Comparison of ENCODE assay signal across 25 mouse cellular contexts in the genomic region with DNA sequence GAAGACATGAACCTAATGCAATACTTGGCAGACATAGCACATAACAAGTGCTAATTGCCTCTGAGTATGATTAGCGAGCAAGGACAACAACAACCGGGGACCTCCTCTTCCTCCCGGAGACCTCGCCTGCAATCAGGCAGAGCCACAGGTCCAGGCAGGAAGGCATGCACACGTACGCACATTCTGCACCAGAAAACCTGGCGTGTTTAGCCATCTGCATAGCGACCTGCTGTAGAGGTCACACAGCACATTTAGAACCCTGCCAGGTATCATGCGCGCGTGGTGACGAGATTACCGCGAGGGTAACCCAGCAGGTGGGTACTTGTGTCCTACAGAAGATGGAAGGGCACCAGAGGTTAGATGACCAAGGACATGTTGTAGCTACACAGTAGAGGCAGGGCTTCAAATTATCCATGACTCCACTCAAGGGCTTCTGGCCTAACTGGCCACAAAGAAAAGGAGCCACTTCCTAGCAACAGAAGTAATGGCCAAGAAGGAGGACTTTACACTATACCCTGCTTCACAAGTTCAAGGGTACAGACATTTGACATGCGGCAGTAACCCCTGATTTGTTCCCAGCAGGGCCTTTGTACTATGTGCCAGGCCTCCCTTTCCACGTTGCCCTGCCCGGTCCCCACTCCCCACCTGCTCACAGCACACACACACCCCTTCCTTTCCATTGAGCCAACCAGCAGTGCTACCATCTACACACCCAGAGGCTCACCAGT. TPM values are rescaled to one million over a fixed set of nuclear protein-coding genes. Genes with fewer than 3 reads are reported as not detected.
DNase-seq lines count a peak whose midpoint lies in the region; ATAC-seq and TF ChIP-seq lines count a peak whose summit lies in the region.
"Had no signal": no experiment of that assay in that cellular context is flagged by ENCODE, and none has a peak within 500 bp of the region (broad histone marks: within the 10 kb centered on the region; RNA-seq: fewer than 3 reads in every experiment).

No protein-coding gene starts in this region.

- peak; percentile 39 to 48 for DNase-seq in heart, adult 2 months
- DNase-seq in heart, postnatal 25 days (ENCODE audit: low spot score): no peak
- DNase-seq in hindbrain, postnatal 0 days (ENCODE audit: low spot score): no peak
- DNase-seq in midbrain, embryonic 11.5 days (ENCODE audit: low spot score, missing footprints): peak; percentile 64
- DNase-seq in left cerebral cortex, postnatal 25 days (ENCODE audit: low spot score in 2 of 2): no peak
- DNase-seq: cerebellum, adult 11 months; cerebellum, adult 9-10 months; cerebellum, postnatal 36 days; kidney, adult 8-10 months; liver, embryonic 13.5 days; lung, adult 18-20 months; lung, postnatal 4 days; thymus, postnatal 4 days had no signal

- no peaks in the 10 kb centered on the region for H3K36me3 ChIP-seq in heart, adult 2 months (ENCODE audit: control insufficient read depth, insufficient read depth, low read length)
- no peaks in the 10 kb centered on the region for H3K36me3 ChIP-seq in hindbrain, postnatal 0 days (ENCODE audit: insufficient read depth, low read length)
- H3K36me3 ChIP-seq in hindbrain, embryonic 13.5 days: no peaks in the 10 kb centered on the region
- H3K36me3 ChIP-seq in midbrain, embryonic 11.5 days (ENCODE audit: control insufficient read depth, insufficient read depth, low read length): no peaks in the 10 kb centered on the region
- no peaks in the 10 kb centered on the region for H3K36me3 ChIP-seq in midbrain, embryonic 16.5 days (ENCODE audit: control insufficient read depth, insufficient read depth, low read length)
- H3K36me3 ChIP-seq: hindbrain, embryonic 12.5 days; liver, embryonic 13.5 days; midbrain, embryonic 13.5 days had no signal

- peak overlapping the region; percentile 38 for H3K27ac ChIP-seq in heart, adult 2 months
- H3K27ac ChIP-seq in hindbrain, postnatal 0 days: no peak overlapping the region
- H3K27ac ChIP-seq in hindbrain, embryonic 13.5 days: no peak overlapping the region
- H3K27ac ChIP-seq in midbrain, embryonic 11.5 days (ENCODE audit: low read depth, low read length): no peak overlapping the region
- H3K27ac ChIP-seq in midbrain, embryonic 16.5 days (ENCODE audit: low read length): no peak overlapping the region
- H3K27ac ChIP-seq: forebrain, embryonic 13.5 days; hindbrain, embryonic 12.5 days; layer of hippocampus, adult 2 months; limb, embryonic 13.5 days; liver, embryonic 13.5 days; midbrain, embryonic 13.5 days had no signal

- 0 out of 2 replicates have a peak, but pooled peaks have one; percentile 28 for TF ChIP-seq EP300 in heart, adult 2 months (IDR thresholded peaks at IDR 0.05; ENCODE audit: insufficient read depth, low read depth, low read length)

- no peak overlapping the region for H3K9ac ChIP-seq in heart, adult 2 months (ENCODE audit: low read depth, low read length)
- H3K9ac ChIP-seq in hindbrain, postnatal 0 days (replicated peaks; ENCODE audit: low read length): no peak overlapping the region
- no peak overlapping the region for H3K9ac ChIP-seq in hindbrain, embryonic 13.5 days
- H3K9ac ChIP-seq in midbrain, embryonic 11.5 days (ENCODE audit: low read length): no peak overlapping the region
- no peak overlapping the region for H3K9ac ChIP-seq in midbrain, embryonic 16.5 days (ENCODE audit: low read depth, low read length)
- H3K9ac ChIP-seq: forebrain, embryonic 13.5 days; hindbrain, embryonic 12.5 days; limb, embryonic 13.5 days; liver, embryonic 13.5 days; midbrain, embryonic 13.5 days had no signal

- no peak overlapping the region for H3K4me3 ChIP-seq in heart, adult 2 months
- no peak overlapping the region for H3K4me3 ChIP-seq in hindbrain, postnatal 0 days (ENCODE audit: low read length)
- H3K4me3 ChIP-seq in hindbrain, embryonic 13.5 days: no peak overlapping the region
- no peak overlapping the region for H3K4me3 ChIP-seq in midbrain, embryonic 11.5 days (ENCODE audit: low read depth, low read length)
- no peak overlapping the region for H3K4me3 ChIP-seq in midbrain, embryonic 16.5 days (ENCODE audit: low read depth, low read length)
- H3K4me3 ChIP-seq: forebrain, embryonic 13.5 days; hindbrain, embryonic 12.5 days; layer of hippocampus, adult 2 months; left cerebral cortex, adult 2 months; limb, embryonic 13.5 days; liver, embryonic 13.5 days; megakaryocyte, embryonic 14.5 days; midbrain, embryonic 13.5 days had no signal

- ATAC-seq in hindbrain, postnatal 0 days: peak; percentile 14; the same call in 1 of the 2 replicates
- no peak for ATAC-seq in hindbrain, embryonic 13.5 days (ENCODE audit: low FRiP score)
- no peak for ATAC-seq in midbrain, embryonic 11.5 days (ENCODE audit: low FRiP score)
- ATAC-seq in midbrain, embryonic 16.5 days: no peak
- ATAC-seq: forebrain, embryonic 13.5 days; lung, postnatal 0 days; midbrain, embryonic 13.5 days had no signal

- H3K27me3 ChIP-seq in heart, adult 2 months (ENCODE audit: control insufficient read depth, insufficient read depth, low read length): no peaks in the 10 kb centered on the region
- no peaks in the 10 kb centered on the region for H3K27me3 ChIP-seq in hindbrain, postnatal 0 days (ENCODE audit: insufficient read depth, low read length)
- H3K27me3 ChIP-seq in hindbrain, embryonic 13.5 days: no peaks in the 10 kb centered on the region
- no peaks in the 10 kb centered on the region for H3K27me3 ChIP-seq in midbrain, embryonic 11.5 days (ENCODE audit: control insufficient read depth, insufficient read depth, low read length)
- no peaks in the 10 kb centered on the region for H3K27me3 ChIP-seq in midbrain, embryonic 16.5 days (ENCODE audit: control insufficient read depth, insufficient read depth, low read depth, low read length)
- H3K27me3 ChIP-seq: forebrain, embryonic 13.5 days; hindbrain, embryonic 12.5 days; limb, embryonic 13.5 days; liver, embryonic 13.5 days; megakaryocyte, embryonic 14.5 days; midbrain, embryonic 13.5 days had no signal

- TF ChIP-seq CTCF in heart, adult 2 months (IDR thresholded peaks at IDR 0.05): no peak
- TF ChIP-seq CTCF in hindbrain, postnatal 0 days (IDR thresholded peaks at IDR 0.05; ENCODE audit: low read depth): no peak

- no peak overlapping the region for H3K4me2 ChIP-seq in hindbrain, postnatal 0 days (ENCODE audit: low read depth, low read length)
- H3K4me2 ChIP-seq in hindbrain, embryonic 13.5 days: no peak overlapping the region
- no peak overlapping the region for H3K4me2 ChIP-seq in midbrain, embryonic 11.5 days
- no peak overlapping the region for H3K4me2 ChIP-seq in midbrain, embryonic 16.5 days (ENCODE audit: low read length)
- H3K4me2 ChIP-seq: forebrain, embryonic 13.5 days; hindbrain, embryonic 12.5 days; limb, embryonic 13.5 days; liver, embryonic 13.5 days; midbrain, embryonic 13.5 days had no signal

- H3K4me1 ChIP-seq in heart, adult 2 months (ENCODE audit: control insufficient read depth, insufficient read depth, low read length): peaks cover 12% of the 10 kb centered on the region; the same call in 1 of the 2 replicates
- no peaks in the 10 kb centered on the region for H3K4me1 ChIP-seq in hindbrain, postnatal 0 days (ENCODE audit: insufficient read depth, low read length)
- H3K4me1 ChIP-seq in hindbrain, embryonic 13.5 days (replicated peaks): peaks cover 16% of the 10 kb centered on the region; the same call in 1 of the 2 replicates
- no peaks in the 10 kb centered on the region for H3K4me1 ChIP-seq in midbrain, embryonic 11.5 days (ENCODE audit: control insufficient read depth, insufficient read depth, low read length)
- H3K4me1 ChIP-seq in midbrain, embryonic 16.5 days (ENCODE audit: control insufficient read depth, insufficient read depth, low read length): no peaks in the 10 kb centered on the region; the same call in 1 of the 2 replicates
- H3K4me1 ChIP-seq: liver, embryonic 13.5 days; midbrain, embryonic 13.5 days had no signal

- 68% methylated on average over 17 of the region's 17 CpGs for WGBS in heart, adult 2 months
- WGBS in hindbrain, postnatal 0 days: 69% methylated on average over 17 of the region's 17 CpGs
- WGBS in hindbrain, embryonic 13.5 days: 89% methylated on average over 17 of the region's 17 CpGs
- WGBS in midbrain, embryonic 11.5 days: 95% methylated on average over 17 of the region's 17 CpGs
- 86% methylated on average over 17 of the region's 17 CpGs for WGBS in midbrain, embryonic 16.5 days

- H3K9me3 ChIP-seq in hindbrain, postnatal 0 days (ENCODE audit: low read length): no peaks in the 10 kb centered on the region
- no peaks in the 10 kb centered on the region for H3K9me3 ChIP-seq in hindbrain, embryonic 13.5 days
- no peaks in the 10 kb centered on the region for H3K9me3 ChIP-seq in midbrain, embryonic 11.5 days (ENCODE audit: control insufficient read depth, low read length)
- no peaks in the 10 kb centered on the region for H3K9me3 ChIP-seq in midbrain, embryonic 16.5 days (replicated peaks; ENCODE audit: control insufficient read depth, low read length, poor library complexity, severe bottlenecking)
- H3K9me3 ChIP-seq: forebrain, embryonic 13.5 days; hindbrain, embryonic 12.5 days; limb, embryonic 13.5 days; liver, embryonic 13.5 days; megakaryocyte, embryonic 14.5 days; midbrain, embryonic 13.5 days had no signal

- intact Hi-C loops in heart, adult 2 months (cut with DNase I): no loop called here
- intact Hi-C loops in heart, postnatal 25 days (cut with DNase I): no loop called here
- intact Hi-C loops in left cerebral cortex, postnatal 25 days (cut with DNase I): loop anchor here (2.0 kb wide), 1 partner anchor 69 kb away; a partner anchor contains a TSS

- no peaks in the 10 kb centered on the region for H3K79me2 ChIP-seq in heart, adult 2 months (replicated peaks; ENCODE audit: control insufficient read depth, insufficient read depth, low read length)

- TF ChIP-seq POLR2A in heart, adult 2 months (IDR thresholded peaks at IDR 0.05; ENCODE audit: insufficient read depth, low read depth, low read length): no peak

RNA-seq across cellular contexts. Expression of a gene that starts 18.7 kb away (rescaled TPM):
- total RNA-seq in heart, adult 2 months (2021): 1 to 10 TPM; 4.1 to 5.0 TPM
- polyA plus RNA-seq in heart, adult 2 months (2012; rRNA removed): 4.4 and 4.8 TPM in 2 replicates
- 1 to 10 TPM; 5.7 to 7.0 TPM for total RNA-seq in heart, postnatal 25 days (2021)
- 1.4 and 5.5 TPM in 2 replicates for total RNA-seq in hindbrain, postnatal 0 days (2014; rRNA removed)
- 9.1 and 9.2 TPM in 2 replicates for polyA plus RNA-seq in hindbrain, postnatal 0 days (2015; fragmentation: Nextera tagmentation; extraction: Ambion mirVana)
- 15.4 and 17.1 TPM in 2 replicates for polyA plus RNA-seq in hindbrain, embryonic 13.5 days (2015; fragmentation: Nextera tagmentation; extraction: Ambion mirVana)
- 8.7 and 9.6 TPM in 2 replicates for polyA plus RNA-seq in midbrain, embryonic 11.5 days (2014; fragmentation: Nextera tagmentation; extraction: Ambion mirVana)
- 12.0 and 14.4 TPM in 2 replicates for polyA plus RNA-seq in midbrain, embryonic 16.5 days (2015; fragmentation: Nextera tagmentation; extraction: Ambion mirVana)
- total RNA-seq in left cerebral cortex, postnatal 25 days (2021): 1 to 10 TPM; 3.9 to 5.1 TPM
- total RNA-seq: CH12.LX; monocyte, adult 5-6 weeks had no signal

Comparison
In these comparisons a context has a peak if more than half of its experiments do, and no peak if none do; other contexts are left out.
1. DNase-seq: peak in heart, adult 2 months (2 of 2) and midbrain, embryonic 11.5 days (single experiment); none in heart, postnatal 25 days (single experiment), hindbrain, postnatal 0 days (single experiment) and left cerebral cortex, postnatal 25 days (0 of 2).